9 mouse cellular contexts compared by ENCODE assay signal in the genomic region with DNA sequence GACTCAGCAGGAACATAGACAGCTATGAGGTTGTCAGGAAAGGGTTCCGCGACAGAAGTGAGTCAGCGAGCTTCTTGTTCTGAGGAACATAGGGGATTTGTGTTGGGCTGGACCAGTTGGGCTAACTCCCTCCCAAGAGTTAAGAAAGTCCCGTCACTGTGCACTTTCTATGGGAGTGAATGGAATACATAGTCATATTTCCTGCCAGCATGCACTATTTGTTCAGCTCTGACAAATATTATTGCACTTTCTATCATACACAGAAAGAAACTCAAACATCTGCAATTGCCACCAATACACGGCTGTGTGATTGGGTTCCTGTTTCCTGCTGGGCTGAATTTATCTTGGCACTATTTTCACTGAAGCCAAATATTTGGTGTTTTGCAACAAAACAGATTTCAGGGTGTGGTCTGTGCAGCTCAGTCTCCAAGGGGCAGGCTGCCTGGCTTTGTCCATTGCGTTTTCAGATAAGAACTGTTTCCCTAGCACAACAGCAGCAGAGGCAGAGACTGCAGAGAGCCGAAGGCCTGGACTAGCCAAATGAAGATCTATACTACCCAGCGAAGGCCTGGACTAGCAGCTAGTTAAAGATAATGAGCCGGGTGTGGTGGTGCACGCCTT. TPM values are rescaled to one million over a fixed set of nuclear protein-coding genes. Genes with fewer than 3 reads are reported as not detected.
A peak's percentile ranks its signal among the peaks of the same experiment; 100 is the strongest.
DNase-seq lines count a peak whose midpoint lies in the region; TF ChIP-seq lines count a peak whose summit lies in the region.
"Had no signal": no experiment of that assay in that cellular context is flagged by ENCODE, and none has a peak within 500 bp of the region (broad histone marks: within the 10 kb centered on the region; RNA-seq: fewer than 3 reads in every experiment).

No protein-coding gene starts in this region.

- intact Hi-C loops in gastrocnemius, adult 2 months (cut with DNase I), result no loop called here
- intact Hi-C loops in heart, postnatal 14 days (cut with DNase I), result no loop called here

- peak; percentile 44 for DNase-seq in gastrocnemius, adult 2 months
- no peak for DNase-seq in gastrocnemius, postnatal 10 days
- peak; percentile 37 for DNase-seq in MEL (ENCODE audit: low read depth, low spot score)
- DNase-seq in heart, postnatal 14 days, result peak; percentile 22 to 30
- DNase-seq in lung, postnatal 25 days (ENCODE audit: low spot score), result peak; percentile 50
- no peak for DNase-seq in cerebellum, adult 11-12 months
- no peak for DNase-seq in frontal cortex, postnatal 25 days (ENCODE audit: low spot score in 2 of 2)
- no peak for DNase-seq in embryo, embryonic 10.5 days (ENCODE audit: low spot score)
- DNase-seq: right cerebral cortex, adult 18-20 months had no signal

- H3K9ac ChIP-seq in MEL (ENCODE audit: control insufficient read depth, low read depth, low read length, poor library complexity, severe bottlenecking), result no peak overlapping the region

- no peak overlapping the region for H3K4me3 ChIP-seq in gastrocnemius, adult 2 months
- no peak overlapping the region for H3K4me3 ChIP-seq in MEL (ENCODE audit: control insufficient read depth in 1 of 2, insufficient read depth in 1 of 2, low read depth in 2 of 2, low read length in 2 of 2)

- H3K27ac ChIP-seq in gastrocnemius, adult 2 months, result peak overlapping the region; percentile 52
- no peak overlapping the region for H3K27ac ChIP-seq in MEL (ENCODE audit: control insufficient read depth, low read depth, low read length)

- no peak for TF ChIP-seq RAD21 in MEL (IDR thresholded peaks at IDR 0.05; ENCODE audit: low read depth, low read length)

- no peak for TF ChIP-seq POLR2A in MEL (IDR thresholded peaks at IDR 0.05; ENCODE audit: control insufficient read depth in 1 of 2, insufficient read depth in 1 of 2, low read depth in 1 of 2, low read length in 2 of 2, poor library complexity in 1 of 2)

- no peaks in the 10 kb centered on the region for H3K79me2 ChIP-seq in MEL (ENCODE audit: control insufficient read depth, insufficient read depth, low read length, poor library complexity)

- H3K4me1 ChIP-seq in MEL (ENCODE audit: control insufficient read depth in 1 of 2, insufficient read depth in 2 of 2, low read length in 2 of 2), result 0 out of 4 replicates have a peak, but pooled peaks cover 0 to 9% of the 10 kb centered on the region in 2 experiments

- no peak for TF ChIP-seq EP300 in MEL (IDR thresholded peaks at IDR 0.05; ENCODE audit: low read depth in 1 of 2, low read length in 2 of 2)

- no peaks in the 10 kb centered on the region for H3K9me3 ChIP-seq in MEL (replicated peaks; ENCODE audit: insufficient read depth, low read length)

- no peak for TF ChIP-seq CTCF in gastrocnemius, adult 2 months (IDR thresholded peaks at IDR 0.05)
- TF ChIP-seq CTCF in MEL (IDR thresholded peaks at IDR 0.05 in 2 of 3, conservative IDR thresholded peaks at IDR 0.05 in 1 of 3; ENCODE audit: control insufficient read depth in 1 of 3, insufficient read depth in 1 of 3, low read depth in 2 of 3, low read length in 3 of 3, poor library complexity in 1 of 3, severe bottlenecking in 1 of 3), result no peak

- H3K36me3 ChIP-seq in MEL (ENCODE audit: control insufficient read depth in 1 of 2, insufficient read depth in 2 of 2, low read length in 2 of 2), result no peaks in the 10 kb centered on the region; a peak in 1 of 4 replicates

- H3K27me3 ChIP-seq in MEL (ENCODE audit: control insufficient read depth in 1 of 2, insufficient read depth in 2 of 2, low read length in 2 of 2), result peaks cover 2 to 15% of the 10 kb centered on the region in 2 experiments

TF ChIP-seq in MEL, 35 proteins besides CTCF, POLR2A, EP300 and RAD21:
- TF ChIP-seq ETS1 (IDR thresholded peaks at IDR 0.05; ENCODE audit: low read depth, low read length) (no peak), MAX (IDR thresholded peaks at IDR 0.05; ENCODE audit: low read length) (no peak), UBTF (IDR thresholded peaks at IDR 0.05; ENCODE audit: borderline replicate concordance, insufficient read depth, low read depth, low read length) (no peak), POLR2AphosphoS2 (IDR thresholded peaks at IDR 0.05; ENCODE audit: low read length) (no peak), ZC3H11A (IDR thresholded peaks at IDR 0.05; ENCODE audit: low read depth, low read length) (no peak), USF2 (IDR thresholded peaks at IDR 0.05; ENCODE audit: borderline replicate concordance in 1 of 2, insufficient read depth in 1 of 2, low read depth in 1 of 2, low read length in 2 of 2) (no peak), MYC (IDR thresholded peaks at IDR 0.05; ENCODE audit: low read depth, low read length) (no peak), HCFC1 (IDR thresholded peaks at IDR 0.05; ENCODE audit: low read depth, low read length) (no peak), GATA1 (IDR thresholded peaks at IDR 0.05; ENCODE audit: low read depth, low read length) (no peak), SIN3A (IDR thresholded peaks at IDR 0.05; ENCODE audit: low read length) (no peak), ZMIZ1 (IDR thresholded peaks at IDR 0.05; ENCODE audit: low read depth, low read length) (no peak), MAZ (IDR thresholded peaks at IDR 0.05; ENCODE audit: low read depth, low read length) (no peak), USF1 (IDR thresholded peaks at IDR 0.05; ENCODE audit: low read depth, low read length) (no peak), TCF12 (IDR thresholded peaks at IDR 0.05; ENCODE audit: low read depth, low read length) (no peak), CHD1 (IDR thresholded peaks at IDR 0.05; ENCODE audit: low read depth, low read length) (no peak), NRF1 (IDR thresholded peaks at IDR 0.05; ENCODE audit: insufficient read depth, low read depth, low read length, poor library complexity, severe bottlenecking) (no peak), MXI1 (IDR thresholded peaks at IDR 0.05; ENCODE audit: low read depth, low read length) (no peak), RCOR1 (IDR thresholded peaks at IDR 0.05; ENCODE audit: low read depth, low read length) (no peak)
TF ChIP-seq in MEL: peak in this region for 0.

RNA-seq across cellular contexts. Expression of a gene that starts 9.1 kb away (rescaled TPM):
- 100 to 1,000 TPM; 169 to 229 TPM for total RNA-seq in gastrocnemius, adult 2 months (2021)
- 100 to 1,000 TPM; 105 to 133 TPM for total RNA-seq in gastrocnemius, postnatal 10 days (2021)
- total RNA-seq in MEL (2012; rRNA removed), result 46.9 and 47.6 TPM in 2 replicates
- 10 to 100 TPM in 1 of 2 experiments, not detected in 1; 50.1 TPM for polyA plus RNA-seq in MEL (2012; ENCODE audit: insufficient read depth in 1 of 2, insufficient read length in 2 of 2, low read depth in 1 of 2, low replicate concordance in 2 of 2, missing spikeins in 1 of 2)
- 100 to 1,000 TPM; 104 to 115 TPM for total RNA-seq in heart, postnatal 14 days (2021)

RNA-seq across cellular contexts. Expression of a gene that starts 10.3 kb away (rescaled TPM):
- total RNA-seq in gastrocnemius, adult 2 months (2021), result 1 to 10 TPM; 6.1 to 7.3 TPM
- 1 to 10 TPM; 4.4 to 7.1 TPM for total RNA-seq in gastrocnemius, postnatal 10 days (2021)
- total RNA-seq in MEL (2012; rRNA removed), result 15.5 and 21.5 TPM in 2 replicates
- polyA plus RNA-seq in MEL (2012; ENCODE audit: insufficient read depth in 1 of 2, insufficient read length in 2 of 2, low read depth in 1 of 2, low replicate concordance in 2 of 2, missing spikeins in 1 of 2), result 10 to 100 TPM in 1 of 2 experiments, not detected in 1; 23.8 TPM
- total RNA-seq in heart, postnatal 14 days (2021), result 10 to 100 TPM in 1 of 2 experiments, 1 to 10 TPM in 1; 9.6 to 13.0 TPM

RNA-seq across cellular contexts. Expression of a gene that starts 39.6 kb away (rescaled TPM):
- not detected for total RNA-seq in gastrocnemius, adult 2 months (2021)
- under 1 TPM in 1 of 2 experiments, not detected in 1; 0.14 TPM for total RNA-seq in gastrocnemius, postnatal 10 days (2021)
- total RNA-seq in MEL (2012; rRNA removed), result 0.08 TPM in 1 of 2 replicates, not detected in the other
- polyA plus RNA-seq in MEL (2012; ENCODE audit: insufficient read depth in 1 of 2, insufficient read length in 2 of 2, low read depth in 1 of 2, low replicate concordance in 2 of 2, missing spikeins in 1 of 2), result under 1 TPM in 1 of 2 experiments, not detected in 1; 0.63 TPM
- under 1 TPM in 1 of 2 experiments, not detected in 1; 0.07 TPM for total RNA-seq in heart, postnatal 14 days (2021)

Comparison
In these comparisons a context has a peak if more than half of its experiments do, and no peak if none do; other contexts are left out.
1. DNase-seq: peak in gastrocnemius, adult 2 months (single experiment), MEL (single experiment), heart, postnatal 14 days (2 of 2) and lung, postnatal 25 days (single experiment); none in gastrocnemius, postnatal 10 days (single experiment), cerebellum, adult 11-12 months (single experiment), frontal cortex, postnatal 25 days (0 of 2) and embryo, embryonic 10.5 days (single experiment).